Mouse (Mus musculus): ENCODE measurements around the gene Gm9944. TPM values are rescaled to one million over a fixed set of nuclear protein-coding genes. Genes with fewer than 3 reads are reported as not detected.

Gm9944 gene
- not detected for total RNA-seq (2021)
- not detected in 2 replicates for polyA plus RNA-seq (2012; rRNA removed)
- long read RNA-seq = 0 reads

DNA sequence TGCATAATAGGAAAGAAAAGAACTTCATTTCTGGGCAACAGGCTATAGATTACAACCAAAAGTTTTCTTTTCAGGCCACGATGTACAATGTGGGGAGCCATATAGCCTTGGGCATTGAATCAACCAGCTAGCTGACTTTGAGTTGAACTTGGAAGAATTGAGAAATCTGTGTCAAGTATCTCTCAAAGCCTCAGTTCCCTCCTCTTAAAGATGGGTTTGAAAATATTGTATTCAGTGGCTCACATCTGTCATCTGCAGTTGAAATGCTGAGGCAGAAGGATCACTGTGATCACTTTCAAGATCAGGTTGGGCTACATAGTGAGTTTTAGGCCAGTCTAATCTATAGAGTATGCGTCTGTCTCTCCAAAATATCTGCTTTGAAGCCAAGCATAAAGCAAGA is at the start of gene Gm9944:
Gene Gm9944 (minus strand): TSS at position 101 of the 400 bp plus-strand sequence.
- no peak for DNase-seq

DNA sequence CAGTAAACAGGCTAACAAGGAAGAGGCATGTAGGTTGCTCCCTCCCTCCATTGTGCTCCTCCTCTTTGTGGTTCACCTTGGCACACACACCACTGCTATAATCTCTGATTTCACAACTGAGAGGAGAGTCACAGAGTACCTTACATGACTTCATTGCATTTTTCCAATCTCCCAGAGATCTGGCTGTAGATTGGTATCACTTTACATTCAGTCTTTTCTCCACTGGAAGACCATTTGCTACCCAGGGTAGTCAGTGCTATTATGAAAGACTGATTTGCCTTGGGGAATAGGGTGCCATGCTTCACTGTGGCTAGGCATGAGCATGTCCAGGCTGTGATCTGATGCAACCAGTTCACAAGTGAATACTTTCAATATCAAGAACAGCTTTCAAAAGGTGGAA is 40.2 kb upstream of the Gm9944 start:
- DNase-seq = no peak

DNA sequence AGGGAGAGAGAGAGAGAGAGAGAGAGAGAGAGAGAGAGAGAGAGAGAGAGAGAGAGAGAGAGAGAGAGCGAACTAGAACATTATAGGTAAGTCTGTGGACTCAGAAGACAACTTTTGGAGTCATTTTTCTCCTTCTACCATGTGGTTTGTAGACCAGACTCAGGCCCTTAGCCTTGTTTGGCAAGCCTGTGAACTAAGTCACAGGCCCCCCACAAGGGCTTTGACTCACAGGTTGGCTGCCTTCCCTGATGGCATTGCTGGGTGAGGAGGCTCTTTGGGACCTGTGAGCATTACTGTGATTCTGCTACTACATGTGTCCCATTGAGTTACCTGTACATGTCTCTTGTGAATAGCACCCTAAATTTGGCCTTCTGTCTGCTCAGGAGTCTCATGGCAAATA is 15.0 kb upstream of the Gm9944 start:
- DNase-seq = no peak

DNA sequence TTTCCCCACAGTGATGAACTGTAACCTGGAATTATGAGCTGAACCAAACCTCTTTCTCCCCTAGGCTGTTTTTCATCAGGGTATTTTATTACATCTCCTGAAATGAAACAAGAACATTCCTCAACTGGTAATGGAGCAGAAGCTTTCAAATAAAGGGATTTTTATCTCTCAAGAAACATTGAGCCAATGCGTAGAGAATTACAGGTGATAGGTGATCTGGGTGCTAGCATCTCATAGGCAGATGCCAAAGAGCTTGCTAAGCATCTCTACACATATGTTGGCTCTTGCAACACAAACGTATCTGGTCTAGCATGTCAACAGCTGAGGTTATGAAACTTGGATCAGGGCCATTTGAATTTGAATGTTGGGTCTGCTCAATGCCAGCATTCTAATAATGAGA is 12.1 kb upstream of the Gm9944 start:
- DNase-seq = no peak

DNA sequence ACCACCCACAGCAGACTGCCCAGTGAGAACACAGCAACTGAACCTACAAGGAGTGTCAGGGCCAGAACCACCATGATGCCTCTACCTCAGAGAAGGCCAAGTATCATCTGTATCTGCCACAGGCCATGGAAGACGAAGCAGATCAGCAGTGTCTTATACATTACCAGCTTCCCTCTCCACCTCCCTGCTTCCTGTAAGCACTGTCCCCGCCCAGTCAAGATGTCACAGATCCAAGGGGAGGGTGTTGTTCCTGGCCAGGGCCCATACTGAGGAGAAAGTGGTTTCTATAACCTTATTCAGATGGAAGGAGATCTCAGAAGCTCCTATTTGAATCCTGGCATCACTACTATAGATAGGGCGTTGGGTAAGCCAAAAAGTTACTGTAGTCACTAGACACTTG is 10.5 kb upstream of the Gm9944 start, which contains the start of gene Aadacl3:
Gene Aadacl3 (minus strand): TSS at position 101 of the 400 bp plus-strand sequence.
- DNase-seq = no peak

DNA sequence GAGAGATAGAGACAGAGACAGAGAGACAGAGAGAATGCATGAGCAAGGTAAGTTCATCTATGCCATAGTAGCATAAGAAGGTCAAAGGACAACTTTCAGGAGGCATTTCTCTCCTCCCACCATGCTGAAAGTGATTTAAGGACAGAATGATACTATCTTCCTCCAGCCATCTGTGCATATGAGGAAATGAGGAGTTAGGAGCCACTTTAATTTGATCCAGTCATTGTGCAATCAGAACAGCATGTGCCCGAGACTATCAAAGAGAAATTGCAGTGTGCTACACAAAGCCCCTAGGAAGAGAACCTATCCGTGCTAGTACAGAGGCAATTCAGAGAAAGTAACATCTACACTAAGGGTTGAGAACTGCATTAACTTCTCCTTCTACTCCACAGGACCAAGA is 4.6 kb downstream of the Gm9944 start:
- no peak for DNase-seq

DNA sequence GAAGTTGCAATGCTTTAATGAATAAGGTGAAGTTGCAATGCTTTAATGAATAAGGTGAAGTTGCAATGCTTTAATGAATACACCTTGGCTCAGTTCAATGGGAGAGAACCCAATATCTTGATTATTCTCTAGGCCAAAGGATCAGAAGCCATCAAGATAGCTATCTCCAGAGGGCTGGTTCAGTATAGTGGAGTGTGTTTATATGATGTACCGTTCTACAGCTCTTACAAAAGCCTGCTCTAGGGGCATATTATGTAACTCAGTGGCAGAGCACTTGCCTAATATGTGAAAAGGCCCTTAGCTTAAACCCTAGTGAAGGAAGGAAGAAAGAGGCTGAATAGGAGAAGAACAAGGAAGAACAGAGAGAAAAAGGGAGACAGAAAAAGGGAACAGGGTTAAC is 11.5 kb downstream of the Gm9944 start:
- no peak for DNase-seq

DNA sequence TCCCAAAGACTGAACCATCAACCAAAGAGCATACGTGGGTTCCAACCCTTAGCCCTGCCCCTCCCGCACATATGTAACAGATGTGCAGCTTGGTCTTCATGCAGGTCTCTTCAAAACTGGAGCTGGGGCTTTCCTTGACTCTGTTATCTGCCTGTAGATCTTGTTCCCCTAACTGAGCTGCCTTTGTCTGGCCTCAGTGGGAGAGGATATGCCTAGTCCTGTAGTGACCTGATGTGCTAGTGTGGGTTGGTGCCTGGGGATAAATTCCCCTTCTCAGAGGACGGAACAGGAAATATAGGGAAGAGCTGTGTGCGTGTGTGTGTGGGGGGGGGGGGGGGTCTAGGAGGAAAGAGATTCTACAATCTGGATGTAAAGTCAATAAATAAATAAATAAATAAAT is 12.0 kb downstream of the Gm9944 start:
- no peak for DNase-seq

DNA sequence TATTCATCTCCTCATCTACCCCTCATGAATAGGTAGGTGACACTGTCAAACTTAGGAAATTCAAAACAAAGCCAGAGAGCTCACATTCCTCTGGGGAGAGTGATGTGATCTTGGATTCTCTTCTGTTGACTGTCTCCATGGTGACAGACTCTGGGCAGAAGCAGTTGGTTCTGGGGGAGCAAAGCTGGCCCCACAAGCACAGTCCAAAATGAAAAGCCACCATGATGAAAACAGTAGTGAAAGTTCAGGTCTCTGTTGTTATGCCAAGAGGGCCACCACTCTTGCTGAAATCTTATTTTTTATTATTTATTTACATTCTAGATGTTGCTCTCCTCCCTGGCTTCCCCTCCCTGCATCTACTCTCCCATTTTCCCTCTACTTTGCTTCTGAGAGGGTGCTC is 14.4 kb downstream of the Gm9944 start, which contains the start of gene 1700012P22Rik:
Gene 1700012P22Rik (minus strand): TSS at position 101 of the 400 bp plus-strand sequence.
- DNase-seq = no peak

DNA sequence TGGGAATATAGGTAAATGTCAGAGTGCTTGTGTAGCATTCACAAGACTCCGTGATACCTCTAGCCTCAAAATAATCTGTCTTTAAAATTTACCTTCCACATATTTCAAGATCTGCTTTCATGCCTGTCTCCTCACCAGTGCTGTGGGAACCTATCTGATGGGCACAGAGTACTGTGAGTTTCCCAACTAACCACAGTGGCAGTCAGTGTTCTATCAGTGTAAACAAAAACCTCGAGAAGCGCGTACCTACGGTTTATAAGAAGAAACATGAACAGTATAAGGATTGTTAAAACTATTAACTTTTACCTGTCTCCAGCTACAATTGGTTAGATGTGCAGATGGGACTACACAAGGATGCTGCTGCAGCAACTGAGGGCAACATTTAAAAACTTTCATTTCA is 19.9 kb downstream of the Gm9944 start:
- DNase-seq = no peak

DNA sequence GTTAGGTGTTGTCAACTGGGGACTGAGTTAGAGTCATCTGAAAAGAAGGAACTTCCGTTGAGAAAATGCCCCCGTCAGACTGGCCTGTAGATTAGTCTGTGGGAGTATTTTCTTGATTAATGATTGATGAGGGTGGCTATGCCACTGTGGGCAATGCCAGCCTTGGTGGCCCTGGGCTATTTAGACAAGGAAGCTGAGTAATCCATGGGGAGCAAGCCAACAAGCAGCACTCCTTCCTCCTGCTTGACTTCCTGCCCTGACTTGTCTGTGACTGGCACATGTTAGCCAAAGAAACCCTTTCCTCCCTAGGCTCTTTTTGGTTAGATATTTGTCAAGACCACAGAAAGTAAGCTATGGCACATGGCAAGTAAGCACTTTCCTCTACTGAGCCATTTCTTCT is 22.4 kb downstream of the Gm9944 start:
- no peak for DNase-seq

DNA sequence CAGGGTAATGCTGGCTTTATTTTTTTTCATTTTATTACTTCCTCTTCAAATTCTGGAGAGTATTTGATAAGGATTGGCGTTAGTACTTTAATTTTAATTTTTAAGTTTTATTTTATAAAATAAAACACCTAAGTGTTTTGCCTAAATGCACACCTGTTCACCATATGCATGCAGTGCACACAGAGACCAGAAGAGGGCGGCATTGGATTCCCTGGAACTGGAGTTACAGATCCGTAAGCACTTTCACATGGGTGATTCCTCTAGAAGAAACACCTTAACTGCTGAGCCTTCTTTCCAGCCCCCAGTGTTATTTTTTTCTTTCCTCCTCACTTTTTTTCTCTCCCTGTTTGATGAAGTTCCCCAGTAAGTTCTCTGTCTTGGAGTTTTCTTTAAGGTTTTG is 24.2 kb downstream of the Gm9944 start:
- DNase-seq = no peak

DNA sequence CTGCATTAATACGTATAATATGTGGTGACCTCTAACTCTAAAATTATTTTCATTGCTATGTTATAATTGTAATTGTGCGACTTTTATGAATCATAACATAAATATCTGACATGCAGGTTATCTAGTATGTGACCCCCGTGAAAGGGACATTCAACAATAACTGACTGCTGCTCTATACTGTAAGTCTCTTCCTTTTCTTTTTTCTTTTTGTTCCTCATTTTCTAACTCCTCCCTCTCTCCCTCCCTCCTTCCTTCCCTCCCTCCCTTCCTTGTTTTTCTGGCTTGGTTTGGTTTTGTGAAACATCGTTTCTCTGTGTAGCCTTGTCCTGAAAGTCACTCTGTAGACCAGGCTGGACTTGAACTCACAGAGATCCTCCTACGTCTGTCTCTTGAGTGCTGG is 28.5 kb downstream of the Gm9944 start:
- no peak for DNase-seq

DNA sequence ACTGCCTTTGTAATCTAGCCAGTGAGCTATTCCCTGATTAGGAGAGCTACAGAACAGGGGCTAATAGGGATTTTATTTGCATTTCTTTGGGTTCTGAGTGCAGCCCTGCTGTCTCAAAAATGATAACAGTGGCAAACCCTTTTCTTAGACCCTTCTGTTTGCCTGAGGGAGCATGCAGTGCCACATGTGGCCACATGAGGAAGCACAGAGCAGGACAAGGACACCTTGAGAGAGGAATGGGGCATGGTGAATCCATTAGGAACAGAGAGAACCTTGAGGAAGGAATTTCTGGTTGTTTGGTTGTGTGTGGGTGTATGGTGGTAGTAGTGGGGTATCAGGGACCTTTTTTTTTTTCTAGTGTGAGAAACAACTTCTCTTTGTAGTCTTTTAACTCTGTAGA is 32.5 kb downstream of the Gm9944 start:
- no peak for DNase-seq

DNA sequence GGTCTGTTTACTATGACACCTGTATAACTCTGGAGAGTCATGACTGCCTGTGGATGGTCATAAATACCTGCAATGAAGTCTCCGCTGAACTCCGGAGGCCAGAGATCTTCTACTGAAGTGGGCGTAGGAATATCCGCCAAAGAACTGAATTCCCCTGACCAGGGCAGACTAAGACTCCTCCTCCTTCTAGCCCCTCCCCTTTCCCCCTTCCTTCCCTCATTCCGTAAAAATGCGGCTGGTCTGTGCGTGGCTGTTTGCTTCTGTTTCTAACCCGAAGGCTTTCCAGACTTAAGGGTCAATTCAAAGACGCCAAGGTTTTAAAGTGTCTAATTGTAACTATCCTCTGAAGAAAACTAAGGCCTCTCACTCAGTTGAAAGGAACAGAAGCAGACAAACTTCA is 44.8 kb downstream of the Gm9944 start, which contains the start of gene Pramef12:
Gene Pramef12 (minus strand): TSS at position 175 of the 400 bp plus-strand sequence.
- no peak for DNase-seq

DNA sequence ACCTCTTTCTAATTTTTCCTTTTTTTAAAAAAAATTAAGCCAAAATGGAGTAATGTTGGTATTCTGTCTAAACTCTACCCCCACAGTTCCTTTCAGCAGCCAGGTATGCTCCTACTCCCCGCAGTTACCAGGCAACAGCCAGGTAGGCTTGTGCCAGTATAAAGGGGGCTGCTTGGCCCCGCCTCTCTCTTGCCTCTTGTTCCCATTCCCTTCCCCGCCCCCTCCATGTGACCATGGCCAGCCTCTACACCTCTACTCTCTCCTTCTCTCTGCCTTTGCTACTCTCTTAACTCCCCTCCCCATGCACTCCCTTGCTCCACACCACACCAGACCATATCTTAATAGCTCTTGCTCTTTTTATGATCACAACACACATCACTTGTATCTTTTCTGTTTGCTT is 46.9 kb downstream of the Gm9944 start:
- no peak for DNase-seq

DNA sequence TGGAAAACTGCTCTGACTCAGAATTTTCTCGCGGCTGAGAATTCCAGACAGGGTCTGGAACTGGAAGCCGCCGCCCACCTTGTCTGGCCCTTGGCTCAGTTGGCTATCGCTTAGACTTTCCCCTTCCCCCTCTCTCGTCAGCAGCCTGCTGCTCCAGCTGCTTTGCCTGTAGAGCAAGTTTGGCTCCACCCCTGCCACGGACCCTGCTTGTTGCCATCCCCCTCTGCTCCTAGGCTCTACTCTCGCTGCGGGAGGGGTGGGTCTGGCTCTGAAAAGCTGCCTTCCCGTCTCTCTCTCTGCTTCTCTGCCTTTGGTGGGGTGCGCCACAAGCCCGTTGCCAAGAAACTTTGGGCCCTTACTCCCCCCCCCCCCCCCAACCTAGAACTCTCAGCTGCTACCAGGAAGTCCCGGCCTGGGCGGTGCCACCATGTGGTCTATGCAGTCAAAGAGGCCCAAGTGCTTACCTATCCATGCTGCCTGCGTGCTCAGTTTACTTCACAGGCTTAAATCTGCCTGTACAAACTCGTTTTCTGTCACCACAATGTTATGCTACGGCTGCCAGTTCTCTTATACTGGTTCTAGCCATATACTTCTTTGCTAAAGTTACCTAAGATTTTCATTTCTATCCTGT is 48.5 kb downstream of the Gm9944 start:
- no peak for DNase-seq

Other genes with a start within 250 kb of the Gm9944 start
- gene C87977, start 240.0 kb downstream of the Gm9944 start, total RNA-seq (2021) = not detected
- gene C87977, start 240.0 kb downstream of the Gm9944 start, polyA plus RNA-seq (2012; rRNA removed) = not detected in 2 replicates
- not detected for gene Pramel5, start 172.8 kb downstream of the Gm9944 start, total RNA-seq (2021)
- not detected in 2 replicates for gene Pramel5, start 172.8 kb downstream of the Gm9944 start, polyA plus RNA-seq (2012; rRNA removed)
- not detected for gene Gm13128, start 123.1 kb downstream of the Gm9944 start, total RNA-seq (2021)
- gene Gm13128, start 123.1 kb downstream of the Gm9944 start, polyA plus RNA-seq (2012; rRNA removed) = not detected in 2 replicates
- not detected for gene Gm13119, start 95.4 kb downstream of the Gm9944 start, total RNA-seq (2021)
- not detected in 2 replicates for gene Gm13119, start 95.4 kb downstream of the Gm9944 start, polyA plus RNA-seq (2012; rRNA removed)
- gene Pramef20, start 75.4 kb downstream of the Gm9944 start, total RNA-seq (2021) = not detected
- not detected in 2 replicates for gene Pramef20, start 75.4 kb downstream of the Gm9944 start, polyA plus RNA-seq (2012; rRNA removed)
- gene Pramef12, start 44.9 kb downstream of the Gm9944 start, total RNA-seq (2021) = not detected
- not detected in 2 replicates for gene Pramef12, start 44.9 kb downstream of the Gm9944 start, polyA plus RNA-seq (2012; rRNA removed)
- not detected for gene 1700012P22Rik, start 14.5 kb downstream of the Gm9944 start, total RNA-seq (2021)
- gene 1700012P22Rik, start 14.5 kb downstream of the Gm9944 start, polyA plus RNA-seq (2012; rRNA removed) = not detected in 2 replicates
- gene Aadacl3, start 10.4 kb upstream of the Gm9944 start, total RNA-seq (2021) = not detected
- gene Aadacl3, start 10.4 kb upstream of the Gm9944 start, polyA plus RNA-seq (2012; rRNA removed) = not detected in 2 replicates
- not detected for gene 9430007A20Rik, start 66.5 kb upstream of the Gm9944 start, total RNA-seq (2021)
- gene 9430007A20Rik, start 66.5 kb upstream of the Gm9944 start, polyA plus RNA-seq (2012; rRNA removed) = not detected in 2 replicates
- gene Gm13124, start 111.8 kb upstream of the Gm9944 start, total RNA-seq (2021) = not detected
- not detected in 2 replicates for gene Gm13124, start 111.8 kb upstream of the Gm9944 start, polyA plus RNA-seq (2012; rRNA removed)
- not detected for gene Aadacl4, start 160.4 kb upstream of the Gm9944 start, total RNA-seq (2021)
- not detected in 2 replicates for gene Aadacl4, start 160.4 kb upstream of the Gm9944 start, polyA plus RNA-seq (2012; rRNA removed)
- not detected for gene Gm436, start 233.1 kb upstream of the Gm9944 start, total RNA-seq (2021)
- gene Gm436, start 233.1 kb upstream of the Gm9944 start, polyA plus RNA-seq (2012; rRNA removed) = not detected in 2 replicates

Measured in adrenal gland, adult 2 months (tissue).